9 mouse cellular contexts compared by ENCODE assay signal in genomic region chr6:5381918-5382582, GRCm38 (mm10). TPM values are rescaled to one million over a fixed set of nuclear protein-coding genes. Genes with fewer than 3 reads are reported as not detected.
A peak's percentile ranks its signal among the peaks of the same experiment; 100 is the strongest.
DNase-seq lines count a peak whose midpoint lies in the region; ATAC-seq and TF ChIP-seq lines count a peak whose summit lies in the region.
"Had no signal": no experiment of that assay in that cellular context is flagged by ENCODE, and none has a peak within 500 bp of the region (broad histone marks: within the 10 kb centered on the region; RNA-seq: fewer than 3 reads in every experiment).

No protein-coding gene starts in this region.

- intact Hi-C loops in left cerebral cortex, adult 2 months (cut with DNase I), result loop anchor here (2.0 to 10.0 kb wide), 8 partner anchors 225 to 1875 kb away; partner anchors contain the start of genes Peg10, Ppp1r9a and Sgce

- H3K27ac ChIP-seq in heart, embryonic 13.5 days (replicated peaks), result no peak overlapping the region
- no peak overlapping the region for H3K27ac ChIP-seq in heart, embryonic 12.5 days (ENCODE audit: poor library complexity, severe bottlenecking)
- 0 out of 2 replicates have a peak overlapping the region, but pooled peaks have one; percentile 6 for H3K27ac ChIP-seq in embryonic facial prominence, embryonic 11.5 days (replicated peaks; ENCODE audit: low read depth, low read length)
- no peak overlapping the region for H3K27ac ChIP-seq in hindbrain, embryonic 16.5 days (ENCODE audit: low read depth, low read length)
- peak overlapping the region; percentile 62 for H3K27ac ChIP-seq in midbrain, embryonic 14.5 days (replicated peaks; ENCODE audit: low read depth, low read length)
- H3K27ac ChIP-seq in left cerebral cortex, adult 2 months, result no peak overlapping the region

- DNase-seq in embryonic facial prominence, embryonic 11.5 days (ENCODE audit: low spot score), result no peak
- DNase-seq in midbrain, embryonic 14.5 days, result peak; percentile 69
- DNase-seq in thymus, postnatal 0 days (ENCODE audit: low spot score), result no peak
- no peak for DNase-seq in left cerebral cortex, adult 2 months (ENCODE audit: extremely low spot score in 1 of 2, low spot score in 2 of 2)
- no peak for DNase-seq in urinary bladder, postnatal 10 days (ENCODE audit: low spot score)

- no peak overlapping the region for H3K4me3 ChIP-seq in heart, embryonic 13.5 days
- no peak overlapping the region for H3K4me3 ChIP-seq in heart, embryonic 12.5 days
- no peak overlapping the region for H3K4me3 ChIP-seq in embryonic facial prominence, embryonic 11.5 days (ENCODE audit: low read depth, low read length)
- no peak overlapping the region for H3K4me3 ChIP-seq in hindbrain, embryonic 16.5 days (ENCODE audit: low read length)
- no peak overlapping the region for H3K4me3 ChIP-seq in midbrain, embryonic 14.5 days (replicated peaks; ENCODE audit: low read depth, low read length)
- no peak overlapping the region for H3K4me3 ChIP-seq in left cerebral cortex, adult 2 months

- no peak for TF ChIP-seq CTCF in left cerebral cortex, adult 2 months (IDR thresholded peaks at IDR 0.05)

- ATAC-seq in heart, embryonic 13.5 days (ENCODE audit: extremely low read depth, insufficient number of reproducible peaks, low FRiP score, low TSS enrichment), result no peak
- ATAC-seq in heart, embryonic 12.5 days (ENCODE audit: insufficient number of reproducible peaks, low FRiP score), result no peak
- no peak for ATAC-seq in embryonic facial prominence, embryonic 11.5 days (replicated peaks; ENCODE audit: insufficient number of reproducible peaks, low FRiP score, low TSS enrichment, low read depth)
- ATAC-seq in hindbrain, embryonic 16.5 days, result no peak
- no peak for ATAC-seq in midbrain, embryonic 14.5 days (ENCODE audit: low FRiP score, low TSS enrichment)

- H3K27me3 ChIP-seq in heart, embryonic 13.5 days (replicated peaks), result no peaks in the 10 kb centered on the region
- H3K27me3 ChIP-seq in heart, embryonic 12.5 days (replicated peaks), result no peaks in the 10 kb centered on the region
- no peaks in the 10 kb centered on the region for H3K27me3 ChIP-seq in embryonic facial prominence, embryonic 11.5 days (ENCODE audit: control insufficient read depth, insufficient read depth, low read length)
- no peaks in the 10 kb centered on the region for H3K27me3 ChIP-seq in hindbrain, embryonic 16.5 days (replicated peaks; ENCODE audit: control insufficient read depth, insufficient read depth, low read length)
- no peaks in the 10 kb centered on the region for H3K27me3 ChIP-seq in midbrain, embryonic 14.5 days (ENCODE audit: control insufficient read depth, insufficient read depth, low read length)

- no peaks in the 10 kb centered on the region for H3K9me3 ChIP-seq in heart, embryonic 13.5 days
- no peaks in the 10 kb centered on the region for H3K9me3 ChIP-seq in heart, embryonic 12.5 days (replicated peaks)
- H3K9me3 ChIP-seq in embryonic facial prominence, embryonic 11.5 days (replicated peaks; ENCODE audit: control insufficient read depth, low read length), result no peaks in the 10 kb centered on the region
- no peaks in the 10 kb centered on the region for H3K9me3 ChIP-seq in hindbrain, embryonic 16.5 days (ENCODE audit: control insufficient read depth, low read length)
- H3K9me3 ChIP-seq in midbrain, embryonic 14.5 days (ENCODE audit: control insufficient read depth, low read length), result no peaks in the 10 kb centered on the region

- H3K4me2 ChIP-seq in heart, embryonic 13.5 days, result peak overlapping the region; percentile 83; the same call in 1 of the 2 replicates
- H3K4me2 ChIP-seq in heart, embryonic 12.5 days, result no peak overlapping the region
- H3K4me2 ChIP-seq in embryonic facial prominence, embryonic 11.5 days (ENCODE audit: low read depth, low read length), result no peak overlapping the region
- no peak overlapping the region; the same call in 1 of the 2 replicates for H3K4me2 ChIP-seq in hindbrain, embryonic 16.5 days (ENCODE audit: low read length)
- peak overlapping the region; percentile 23; the same call in 1 of the 2 replicates for H3K4me2 ChIP-seq in midbrain, embryonic 14.5 days (ENCODE audit: low read length)

- 43% methylated on average over 13 of the region's 13 CpGs for WGBS in heart, embryonic 13.5 days
- 48% methylated on average over 13 of the region's 13 CpGs for WGBS in heart, embryonic 12.5 days
- 32% methylated on average over 13 of the region's 13 CpGs for WGBS in embryonic facial prominence, embryonic 11.5 days
- 31% methylated on average over 13 of the region's 13 CpGs for WGBS in hindbrain, embryonic 16.5 days
- WGBS in midbrain, embryonic 14.5 days, result 35% methylated on average over 13 of the region's 13 CpGs

- H3K9ac ChIP-seq in heart, embryonic 13.5 days, result no peak overlapping the region
- H3K9ac ChIP-seq in heart, embryonic 12.5 days, result no peak overlapping the region
- no peak overlapping the region for H3K9ac ChIP-seq in embryonic facial prominence, embryonic 11.5 days (replicated peaks; ENCODE audit: low read length)
- H3K9ac ChIP-seq in hindbrain, embryonic 16.5 days (ENCODE audit: low read depth, low read length), result peak overlapping the region; percentile 23; the same call in 1 of the 2 replicates
- no peak overlapping the region for H3K9ac ChIP-seq in midbrain, embryonic 14.5 days (replicated peaks; ENCODE audit: low read length)

- peaks cover 39% of the 10 kb centered on the region for H3K4me1 ChIP-seq in heart, embryonic 13.5 days
- H3K4me1 ChIP-seq in heart, embryonic 12.5 days (replicated peaks), result peaks cover 25% of the 10 kb centered on the region
- peaks cover 11% of the 10 kb centered on the region for H3K4me1 ChIP-seq in embryonic facial prominence, embryonic 11.5 days (ENCODE audit: control insufficient read depth, insufficient read depth, low read length)
- peaks cover 31% of the 10 kb centered on the region for H3K4me1 ChIP-seq in hindbrain, embryonic 16.5 days (ENCODE audit: control insufficient read depth, insufficient read depth, low read depth, low read length)
- H3K4me1 ChIP-seq in midbrain, embryonic 14.5 days (ENCODE audit: control insufficient read depth, insufficient read depth, low read length), result peaks cover 45% of the 10 kb centered on the region

- no peaks in the 10 kb centered on the region for H3K36me3 ChIP-seq in heart, embryonic 13.5 days
- no peaks in the 10 kb centered on the region for H3K36me3 ChIP-seq in heart, embryonic 12.5 days
- no peaks in the 10 kb centered on the region for H3K36me3 ChIP-seq in embryonic facial prominence, embryonic 11.5 days (replicated peaks; ENCODE audit: control insufficient read depth, insufficient read depth, low read depth, low read length)
- no peaks in the 10 kb centered on the region for H3K36me3 ChIP-seq in hindbrain, embryonic 16.5 days (ENCODE audit: control insufficient read depth, insufficient read depth, low read length)
- H3K36me3 ChIP-seq in midbrain, embryonic 14.5 days (ENCODE audit: control insufficient read depth, insufficient read depth, low read length), result no peaks in the 10 kb centered on the region

RNA-seq across cellular contexts. Expression of gene Asb4, which starts 1.1 kb away (rescaled TPM):
- 31.4 and 34.1 TPM in 2 replicates for polyA plus RNA-seq in heart, embryonic 13.5 days (2015; fragmentation: Nextera tagmentation; extraction: Ambion mirVana)
- 50.5 and 52.7 TPM in 2 replicates for polyA plus RNA-seq in heart, embryonic 12.5 days (2016; fragmentation: Nextera tagmentation; extraction: Ambion mirVana)
- polyA plus RNA-seq in embryonic facial prominence, embryonic 11.5 days (2014; fragmentation: Nextera tagmentation; extraction: Ambion mirVana), result 90.5 and 98.5 TPM in 2 replicates
- 15.4 and 16.9 TPM in 2 replicates for polyA plus RNA-seq in hindbrain, embryonic 16.5 days (2015; fragmentation: Nextera tagmentation; extraction: Ambion mirVana)
- 13.6 and 13.8 TPM in 2 replicates for polyA plus RNA-seq in midbrain, embryonic 14.5 days (2014; fragmentation: Nextera tagmentation; extraction: Ambion mirVana)
- polyA plus RNA-seq in thymus, postnatal 0 days (2015; fragmentation: Nextera tagmentation; extraction: Ambion mirVana), result 1.2 and 1.5 TPM in 2 replicates
- total RNA-seq in left cerebral cortex, adult 2 months (2021), result 1 to 10 TPM in 1 of 2 experiments, under 1 TPM in 1; 0.25 to 1.1 TPM
- total RNA-seq: granulocyte monocyte progenitor cell, adult 5-6 weeks had no signal

Comparison
In these comparisons a context has a peak if more than half of its experiments do, and no peak if none do; other contexts are left out.
1. H3K4me2 ChIP-seq: peak in heart, embryonic 13.5 days (single experiment) and midbrain, embryonic 14.5 days (single experiment); none in heart, embryonic 12.5 days (single experiment), embryonic facial prominence, embryonic 11.5 days (single experiment) and hindbrain, embryonic 16.5 days (single experiment).
2. H3K27ac ChIP-seq: peak in embryonic facial prominence, embryonic 11.5 days (single experiment) and midbrain, embryonic 14.5 days (single experiment); none in heart, embryonic 13.5 days (single experiment), heart, embryonic 12.5 days (single experiment), hindbrain, embryonic 16.5 days (single experiment) and left cerebral cortex, adult 2 months (single experiment).